Mouse (Mus musculus): Measurements from ENCODE around the gene Wdr41. TPM values are rescaled to one million over a fixed set of nuclear protein-coding genes. Genes with fewer than 3 reads are reported as not detected.
A peak's percentile ranks its signal among the peaks of the same experiment; 100 is the strongest.

Wdr41 gene
- 10 to 100 TPM; 15.0 to 15.4 TPM for total RNA-seq (2021)
- long read RNA-seq, experiment 1, partial matches to known transcripts, result 0 of 64 reads
- long read RNA-seq, experiment 1, other reads (novel, unspliced or antisense), result 64 of 64 reads
- long read RNA-seq, experiment 2, partial matches to known transcripts, result 3 of 78 reads
- long read RNA-seq, experiment 2, other reads (novel, unspliced or antisense), result 75 of 78 reads

- peak; percentile 86 to 91 for DNase-seq
- intact Hi-C loops (cut with DNase I), result no loop called here
Measured at GRCm38 (mm10) chr13:94976219-94977186, at the start of gene Wdr41. Gene Wdr41 (plus strand): TSS chr13:94976344.

DNA sequence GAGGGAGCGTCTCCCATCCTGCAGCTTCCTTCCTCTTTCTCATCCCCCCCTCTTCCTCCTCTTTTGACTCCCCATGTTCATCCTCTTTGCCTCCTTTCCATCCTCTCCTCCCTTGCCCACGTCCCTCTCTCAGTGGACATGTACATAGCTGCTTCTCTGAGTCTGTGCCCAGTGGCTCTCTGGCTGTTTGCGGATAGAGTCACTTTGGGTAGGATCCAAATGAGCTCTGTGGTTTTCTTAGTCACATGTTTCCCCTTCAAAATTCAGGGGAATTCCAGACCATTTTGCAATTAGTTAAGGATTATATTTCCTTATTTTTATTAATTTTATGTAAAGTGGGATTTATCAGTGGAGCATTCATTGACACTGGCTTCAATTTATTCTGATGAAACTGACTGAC is 48.1 kb upstream of the Wdr41 start:
- no peak for DNase-seq
- intact Hi-C loops (cut with DNase I), result no loop called here

- intact Hi-C loops (cut with DNase I), result no loop called here
Measured at GRCm38 (mm10) chr13:94938418-94938817, 37.7 kb upstream of the Wdr41 start.

GRCm38 (mm10) chr13:94940104-94940503 is 36.0 kb upstream of the Wdr41 start:
- intact Hi-C loops (cut with DNase I), result loop anchor here (2.0 to 10.0 kb wide), 3 partner anchors 235 to 489 kb away; no protein-coding TSS in a partner anchor

More at GRCm38 (mm10) chr13:94938418-94938817, 37.7 kb upstream of the Wdr41 start:
- no peak for DNase-seq

DNA sequence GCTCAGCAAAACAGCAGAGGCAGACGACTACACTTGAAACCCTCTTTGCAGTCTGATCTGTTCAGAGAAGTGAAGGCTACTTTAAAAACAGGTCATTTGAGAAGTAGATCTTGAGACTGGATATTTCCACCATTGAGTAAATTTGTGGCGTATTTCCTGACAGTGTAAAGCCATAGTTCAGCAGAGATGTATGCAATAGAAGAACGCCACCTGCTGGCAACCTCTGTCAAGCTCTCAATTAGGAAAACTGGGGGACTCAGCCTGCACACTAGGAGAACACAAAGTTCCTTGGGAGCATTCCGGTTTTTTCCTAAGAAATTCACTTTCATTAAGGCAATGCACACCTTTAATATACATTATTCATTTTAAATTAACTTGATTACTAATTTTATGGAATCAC is 34.9 kb upstream of the Wdr41 start:
- peak in 1 of 2 experiments; percentile 45 for DNase-seq
- intact Hi-C loops (cut with DNase I), result loop anchor here (2.0 to 10.0 kb wide), 3 partner anchors 236 to 490 kb away; no protein-coding TSS in a partner anchor

More at GRCm38 (mm10) chr13:94940104-94940503, 36.0 kb upstream of the Wdr41 start:
- DNase-seq, result no peak

- no peak for DNase-seq
- intact Hi-C loops (cut with DNase I), result no loop called here
Measured at GRCm38 (mm10) chr13:94955941-94956340, 20.2 kb upstream of the Wdr41 start.

DNA sequence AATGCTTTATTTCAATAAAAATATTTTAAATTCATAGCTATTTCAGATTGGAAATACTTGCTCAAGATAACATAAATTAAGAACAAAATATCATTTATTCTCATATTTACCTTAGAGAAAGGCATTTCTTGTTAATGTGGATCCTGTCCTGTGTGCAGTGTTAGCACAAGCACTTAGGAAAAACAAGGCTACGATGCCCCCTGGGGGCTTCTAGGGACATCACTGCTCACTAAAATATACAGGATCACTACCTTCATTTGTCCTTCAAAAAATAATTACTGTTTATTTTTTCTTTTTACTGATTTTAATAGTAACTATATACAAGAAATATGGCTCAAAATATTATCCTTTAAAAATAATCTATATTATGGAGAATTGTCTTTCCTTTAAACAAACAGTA is 18.2 kb upstream of the Wdr41 start:
- intact Hi-C loops (cut with DNase I), result no loop called here
- no peak for DNase-seq

GRCm38 (mm10) chr13:94969992-94970553 is 6.1 kb upstream of the Wdr41 start:
- intact Hi-C loops (cut with DNase I), result no loop called here
- DNase-seq, result no peak

- intact Hi-C loops (cut with DNase I), result no loop called here
- no peak for DNase-seq
Measured at GRCm38 (mm10) chr13:94975828-94976218, 321 bp upstream of the Wdr41 start.

DNA sequence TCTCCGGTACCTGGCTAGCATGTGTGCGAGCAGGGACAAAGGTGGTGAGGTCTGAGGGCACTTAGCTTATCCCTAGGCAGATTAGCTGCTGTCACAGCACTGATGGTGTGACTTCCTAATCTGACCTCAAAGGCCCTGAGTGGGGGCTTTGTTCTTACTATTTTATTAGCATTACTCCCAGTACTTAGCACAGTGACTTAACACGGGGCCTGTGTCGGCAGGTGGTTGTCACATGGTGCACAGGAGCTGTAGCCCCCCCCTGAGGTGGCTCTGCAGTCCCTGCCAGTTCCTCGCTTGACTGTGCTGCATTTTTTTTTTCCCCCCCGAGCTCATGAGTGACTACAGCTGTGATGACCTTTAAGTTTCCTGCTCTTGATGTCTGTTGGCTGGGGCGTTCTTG is 2.9 kb downstream of the Wdr41 start:
- intact Hi-C loops (cut with DNase I), result no loop called here

GRCm38 (mm10) chr13:94990516-94990915 is 14.4 kb downstream of the Wdr41 start:
- no peak for DNase-seq
- intact Hi-C loops (cut with DNase I), result no loop called here

More for the DNA sequence above, 2.9 kb downstream of the Wdr41 start:
- DNase-seq, result no peak

DNA sequence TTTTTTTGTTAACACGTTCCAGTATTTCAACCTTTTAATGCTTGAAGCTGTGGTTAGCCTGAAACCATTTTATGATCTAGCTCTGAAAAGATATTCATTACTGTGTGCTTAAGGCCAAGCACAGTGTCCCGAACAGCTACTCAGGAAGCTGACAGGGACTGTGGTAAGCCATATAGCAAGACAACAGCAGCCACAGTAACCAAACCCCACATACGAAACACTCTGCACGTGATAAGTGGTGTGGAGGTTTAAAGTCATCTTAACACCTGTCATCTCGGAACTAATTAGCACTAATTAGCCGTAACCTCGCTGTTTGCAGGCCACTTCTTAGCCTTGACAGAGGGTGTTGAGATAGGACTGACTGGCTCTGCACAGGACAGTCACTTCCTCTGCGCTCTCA is 31.1 kb downstream of the Wdr41 start:
- intact Hi-C loops (cut with DNase I), result loop anchor here (10.0 kb wide), 1 partner anchor 1518 kb away; no protein-coding TSS in a partner anchor

GRCm38 (mm10) chr13:95009261-95009660 is 33.1 kb downstream of the Wdr41 start:
- DNase-seq, result no peak
- intact Hi-C loops (cut with DNase I), result loop anchor here (10.0 kb wide), 1 partner anchor 1516 kb away; no protein-coding TSS in a partner anchor

More for the DNA sequence above, 31.1 kb downstream of the Wdr41 start:
- DNase-seq, result no peak

DNA sequence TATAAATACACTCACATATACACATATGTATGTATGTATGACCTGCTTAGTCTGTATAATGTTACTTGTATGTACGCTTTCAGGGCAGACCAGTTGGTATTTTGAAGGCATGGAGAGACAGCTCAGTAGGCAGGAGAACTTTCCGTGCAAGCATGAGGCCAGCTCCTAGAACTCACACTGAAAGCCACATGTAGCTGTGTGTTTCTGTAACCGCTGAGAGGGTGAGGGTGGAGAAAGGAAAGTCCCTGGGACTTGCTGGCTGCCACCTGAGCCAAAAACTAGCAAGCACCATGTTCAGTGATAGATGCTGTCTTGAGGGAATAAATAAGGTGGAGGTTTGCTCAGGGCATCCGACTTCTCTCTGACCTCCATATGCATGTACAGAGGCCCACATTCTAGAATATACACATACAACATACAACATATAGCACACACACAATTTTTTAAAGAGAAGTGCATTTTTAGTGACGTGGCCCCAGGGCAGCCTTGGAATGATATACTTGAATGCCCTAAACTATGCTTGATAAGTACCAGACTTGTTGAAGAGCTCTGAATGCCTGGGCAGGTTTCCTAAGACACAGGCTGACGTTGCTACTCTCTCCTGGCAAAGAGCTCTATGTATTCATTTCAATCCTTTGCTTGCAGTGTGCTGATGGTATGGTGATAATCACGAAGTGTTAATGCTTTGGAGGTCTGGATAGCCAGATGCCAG is 35.6 kb downstream of the Wdr41 start:
- intact Hi-C loops (cut with DNase I), result no loop called here
- no peak for DNase-seq

DNA sequence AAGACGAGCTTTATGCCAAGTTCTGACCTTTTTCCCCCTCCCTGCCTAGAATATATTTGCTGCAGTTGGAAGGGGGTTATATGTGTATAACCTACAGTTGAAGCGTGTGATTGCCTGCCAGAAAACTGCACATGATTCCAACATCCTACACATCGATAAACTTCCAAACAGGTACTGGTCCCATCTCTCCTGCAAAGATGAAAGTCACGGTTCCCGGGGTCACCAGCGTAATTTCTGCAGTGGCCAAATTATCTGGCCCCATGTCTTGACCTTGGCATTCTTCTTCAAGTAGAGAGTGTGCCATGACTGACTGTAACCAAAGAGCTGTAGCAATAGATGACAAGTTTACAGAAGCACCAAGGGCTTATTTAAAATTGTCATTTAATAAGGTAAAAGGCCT is 41.1 kb downstream of the Wdr41 start:
- no peak for DNase-seq
- intact Hi-C loops (cut with DNase I), result loop anchor here (5.0 kb wide), 1 partner anchor 270 kb away; no protein-coding TSS in a partner anchor

DNA sequence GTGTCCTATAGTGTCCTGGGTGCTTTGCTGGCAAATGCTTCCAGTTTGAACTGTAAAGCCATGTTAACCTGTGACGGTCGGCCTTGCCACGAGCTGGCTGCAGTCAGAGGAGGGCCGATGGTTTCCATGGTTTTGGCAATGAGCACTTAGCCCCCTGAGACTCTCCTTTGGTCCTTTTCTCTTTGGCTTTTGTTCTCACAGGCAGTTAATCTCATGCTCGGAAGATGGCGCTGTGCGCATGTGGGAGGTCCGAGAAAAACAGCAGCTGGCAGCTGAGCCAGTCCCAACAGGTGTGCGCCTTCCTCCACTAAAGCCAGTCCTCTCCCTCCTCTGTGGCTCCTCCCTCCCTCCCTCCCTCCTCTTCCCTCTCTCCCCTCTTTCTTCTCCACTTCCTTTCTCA is 41.8 kb downstream of the Wdr41 start:
- DNase-seq, result peak; percentile 18 to 33
- intact Hi-C loops (cut with DNase I), result loop anchor here (2.0 to 5.0 kb wide), 2 partner anchors 269 to 327 kb away; no protein-coding TSS in a partner anchor

DNA sequence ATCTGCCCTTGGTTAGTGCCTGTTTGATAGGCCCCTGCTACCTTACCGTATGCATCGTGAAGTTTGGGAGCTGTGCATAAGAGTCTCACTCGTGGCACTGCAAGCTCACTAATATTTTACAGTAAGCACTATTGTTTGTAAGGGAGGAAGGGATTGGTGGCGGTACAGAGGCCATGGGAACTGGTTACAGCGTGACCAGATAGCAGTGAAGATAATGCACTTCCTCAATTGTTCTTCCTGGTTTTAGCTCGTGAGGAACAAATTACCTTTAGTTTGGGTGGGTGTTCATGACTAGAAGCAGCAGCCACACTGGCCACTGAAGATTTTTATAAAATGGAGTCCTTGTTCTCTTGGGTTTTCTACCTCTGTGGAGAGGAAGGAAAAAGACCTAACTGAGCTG is 43.2 kb downstream of the Wdr41 start:
- intact Hi-C loops (cut with DNase I), result loop anchor here (2.0 to 5.0 kb wide), 2 partner anchors 268 to 325 kb away; no protein-coding TSS in a partner anchor

DNA sequence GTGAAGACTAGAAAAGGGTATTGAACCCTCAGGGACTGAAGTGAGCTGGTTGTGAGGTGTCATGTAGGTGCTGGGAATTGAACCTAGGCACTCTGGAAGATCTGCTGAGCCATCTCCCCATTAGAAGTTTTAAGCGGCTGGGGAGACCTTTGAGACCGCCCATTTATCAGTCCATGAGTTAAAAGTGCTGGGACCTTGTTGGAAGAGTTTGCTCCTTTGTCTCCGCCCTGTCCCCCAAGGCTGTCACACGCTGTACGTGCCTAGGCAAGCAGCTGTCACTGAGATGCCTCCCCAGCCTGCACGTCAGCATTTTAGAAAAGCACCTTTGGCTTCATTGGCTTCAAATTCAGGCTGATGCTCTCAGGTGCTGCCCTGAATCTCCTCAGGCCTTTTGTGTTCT is 44.1 kb downstream of the Wdr41 start:
- no peak for DNase-seq
- intact Hi-C loops (cut with DNase I), result no loop called here

More for the DNA sequence above, 43.2 kb downstream of the Wdr41 start:
- no peak for DNase-seq

GRCm38 (mm10) chr13:95030828-95031227 is 54.7 kb downstream of the Wdr41 start:
- intact Hi-C loops (cut with DNase I), result no loop called here
- DNase-seq, result no peak
